Mouse (Mus musculus) CH12.LX (cell line): ENCODE data around the gene Drd1. TPM values are rescaled to one million over a fixed set of nuclear protein-coding genes. Genes with fewer than 3 reads are reported as not detected.
A peak's percentile ranks its signal among the peaks of the same experiment; 100 is the strongest.

ENCODE experiments used
- DNase-seq: peaks from one replicate; pipeline ENCODE4 v3.0.0-alpha.2; 2013; ENCODE audit errors: extremely low read depth
- H3K27ac ChIP-seq: 2 replicates; pipeline ENCODE4 v1.5.1; 2012; ENCODE audit warnings: low read depth, mild to moderate bottlenecking, control low read depth, moderate library complexity; ENCODE audit not compliant: insufficient read depth
- H3K27me3 ChIP-seq: replicated peaks from 2 replicates; pipeline ENCODE3; 2012; ENCODE audit warnings: inconsistent platforms
- H3K36me3 ChIP-seq, 2 experiments: replicated peaks in 1 of 2; 2 replicates each; pipeline versions ENCODE3 to v1.6.1; 2012; ENCODE audit warnings: inconsistent platforms in 1 of 2, low read length in 1 of 2, mild to moderate bottlenecking in 1 of 2, mixed read lengths in 1 of 2, moderate library complexity in 1 of 2; ENCODE audit not compliant: control insufficient read depth in 1 of 2, insufficient read depth in 1 of 2
- H3K4me1 ChIP-seq, 2 experiments: 2 replicates each; pipeline ENCODE4 v1.6.1; 2012; ENCODE audit warnings: inconsistent platforms in 1 of 2, moderate library complexity in 1 of 2; ENCODE audit not compliant: insufficient read depth in 2 of 2, control insufficient read depth in 1 of 2
- H3K4me2 ChIP-seq: 2 replicates; pipeline ENCODE4 v1.6.1; 2012; ENCODE audit warnings: low read depth, mild to moderate bottlenecking, control low read depth; ENCODE audit not compliant: poor library complexity, insufficient read depth, severe bottlenecking
- H3K4me3 ChIP-seq, 3 experiments: fragments of 150-350 bp in 1 of 3; sonication (generic) in 1 of 3; replicated peaks in 1 of 3; 2 replicates each; pipeline versions ENCODE3 to v1.5.1; 2011 to 2012; ENCODE audit warnings: low read depth in 2 of 3, low read length in 2 of 3, mild to moderate bottlenecking in 2 of 3, moderate library complexity in 2 of 3, control low read depth in 1 of 3, improper control_type of control experiment in 1 of 3, inconsistent platforms in 1 of 3, mixed read lengths in 1 of 3; ENCODE audit not compliant: poor library complexity in 1 of 3
- H3K79me2 ChIP-seq: replicated peaks from 2 replicates; pipeline ENCODE4 v1.6.1; 2012; ENCODE audit warnings: mild to moderate bottlenecking, moderate library complexity; ENCODE audit not compliant: control insufficient read depth, poor library complexity, insufficient read depth, severe bottlenecking; ENCODE audit errors: extremely low read depth
- H3K9ac ChIP-seq: 2 replicates; pipeline ENCODE4 v1.6.1; 2012; ENCODE audit warnings: low read depth, mild to moderate bottlenecking, control low read depth, moderate library complexity; ENCODE audit not compliant: insufficient read depth
- H3K9me3 ChIP-seq: replicated peaks from 2 replicates; pipeline ENCODE3; 2012; ENCODE audit warnings: low read length, inconsistent platforms, mixed read lengths
- BHLHE40 ChIP-seq: IDR thresholded peaks from 2 replicates; pipeline ENCODE4 v1.6.1; 2011; ENCODE audit warnings: mild to moderate bottlenecking, low read depth, low read length, improper control_type of control experiment
- CHD1 ChIP-seq: IDR thresholded peaks from 2 replicates; pipeline ENCODE4 v1.6.1; 2012; ENCODE audit warnings: low read depth, low read length, improper control_type of control experiment, inconsistent platforms
- E2F4 ChIP-seq: IDR thresholded peaks from 2 replicates; pipeline ENCODE4 v1.6.1; 2011; ENCODE audit warnings: low read depth, low read length, improper control_type of control experiment; ENCODE audit not compliant: insufficient replicate concordance
- EP300 ChIP-seq: IDR thresholded peaks from 2 replicates; pipeline ENCODE4 v1.6.1; 2011; ENCODE audit warnings: low read length, improper control_type of control experiment
- IRF4 ChIP-seq: IDR thresholded peaks from 2 replicates; pipeline ENCODE4 v1.6.1; 2014; ENCODE audit warnings: low read depth, mild to moderate bottlenecking, inconsistent platforms, low read length, improper control_type of control experiment
- JUND ChIP-seq: conservative IDR thresholded peaks from 2 replicates; pipeline ENCODE4 v1.6.1; 2011; ENCODE audit warnings: low read depth, low read length, improper control_type of control experiment
- KAT2A ChIP-seq: IDR thresholded peaks from 2 replicates; pipeline ENCODE4 v1.6.1; 2012; ENCODE audit warnings: low read length, improper control_type of control experiment, inconsistent platforms; ENCODE audit not compliant: insufficient replicate concordance
- MAFK ChIP-seq: IDR thresholded peaks from 2 replicates; pipeline ENCODE4 v1.6.1; 2011; ENCODE audit warnings: low read length, improper control_type of control experiment; ENCODE audit not compliant: insufficient replicate concordance
- MAZ ChIP-seq: IDR thresholded peaks from 2 replicates; pipeline ENCODE4 v1.6.1; 2012; ENCODE audit warnings: low read depth, mild to moderate bottlenecking, inconsistent platforms, low read length, improper control_type of control experiment, moderate library complexity
- MEF2A ChIP-seq: IDR thresholded peaks from 2 replicates; pipeline ENCODE4 v1.6.1; 2014; ENCODE audit warnings: low read depth, mild to moderate bottlenecking, inconsistent platforms, low read length, improper control_type of control experiment, borderline replicate concordance
- MYC ChIP-seq: IDR thresholded peaks from 2 replicates; pipeline ENCODE4 v1.6.1; 2011; ENCODE audit warnings: low read depth, mild to moderate bottlenecking, improper control_type of control experiment, low read length
- NRF1 ChIP-seq: IDR thresholded peaks from 2 replicates; pipeline ENCODE4 v1.6.1; 2014; ENCODE audit warnings: low read depth, mild to moderate bottlenecking, inconsistent platforms, low read length, improper control_type of control experiment, moderate library complexity
- POLR2AphosphoS2 ChIP-seq: IDR thresholded peaks from 2 replicates; pipeline ENCODE4 v1.6.1; 2011; ENCODE audit warnings: low read depth, low read length, improper control_type of control experiment
- RAD21 ChIP-seq: IDR thresholded peaks from 2 replicates; pipeline ENCODE4 v1.6.1; 2011; ENCODE audit warnings: low read depth, mild to moderate bottlenecking, low read length, improper control_type of control experiment, moderate library complexity
- TBP ChIP-seq: conservative IDR thresholded peaks from 2 replicates; pipeline ENCODE4 v1.6.1; 2011; ENCODE audit warnings: low read depth, low read length, improper control_type of control experiment
- TCF12 ChIP-seq: IDR thresholded peaks from 2 replicates; pipeline ENCODE4 v1.6.1; 2014; ENCODE audit warnings: low read depth, mild to moderate bottlenecking, inconsistent platforms, low read length, improper control_type of control experiment
- UBTF ChIP-seq: IDR thresholded peaks from 2 replicates; pipeline ENCODE4 v1.6.1; 2012; ENCODE audit warnings: low read depth, mild to moderate bottlenecking, inconsistent platforms, low read length, improper control_type of control experiment, moderate library complexity
- ZMIZ1 ChIP-seq: IDR thresholded peaks from 2 replicates; pipeline ENCODE4 v1.6.1; 2012; ENCODE audit warnings: low read depth, mild to moderate bottlenecking, inconsistent platforms, low read length, improper control_type of control experiment
- ZNF384 ChIP-seq: IDR thresholded peaks from 2 replicates; pipeline ENCODE4 v1.6.1; 2012; ENCODE audit warnings: low read depth, low read length, improper control_type of control experiment, inconsistent platforms
- dilution Hi-C: fragments of 300-500 bp; cut with MboI; formaldehyde crosslinking; loops from 2 replicates; pipeline ENCODE4 v1.14.3; 2020; ENCODE audit warnings: low sequenced_read_pairs; ENCODE audit not compliant: extremely low pct_unique_long_range_greater_than_20kb, extremely low pct_ligation_motif_present
- in situ Hi-C: fragments of 300-500 bp; cut with MboI; formaldehyde crosslinking; loops from 3 replicates; pipeline ENCODE4 v1.14.3; 2019; ENCODE audit warnings: low sequenced_read_pairs, low pct_ligation_motif_present, low pct_unique_long_range_greater_than_20kb, mixed read lengths
- polyA plus RNA-seq: library from polyadenylated mRNA; unstranded; fragments of >175 nt; gene quantifications from 2 replicates; pipeline ENCODE4 v1.2.1, GENCODE M21; 2012; ENCODE audit warnings: low read depth; ENCODE audit not compliant: insufficient read length
- total RNA-seq, 2 experiments: library from RNA; depleted of rRNA; stranded (reverse); fragments of 300-350 nt in 1 of 2; fragments of >200 nt in 1 of 2; gene quantifications; 2 replicates each; pipeline ENCODE4 v1.2.3; 2012 to 2014

Drd1 gene
- total and polyA plus RNA-seq, 3 experiments, result not detected

GRCm38 (mm10) chr13:54073491-54073890 is 18.0 kb upstream of the Drd1 start:
- Histone ChIP-seq H3K36me3 (peaks cover 12 to 38% of the 10 kb centered on the region in 2 experiments), H3K9ac (no peak overlapping the region), H3K9me3 (no peaks in the 10 kb centered on the region), H3K4me3 (peak overlapping the region in 2 of 3 experiments; percentile 28 to 95), H3K27me3 (peaks cover 25% of the 10 kb centered on the region), H3K79me2 (peaks cover 65% of the 10 kb centered on the region), H3K4me1 (peaks cover 5 to 41% of the 10 kb centered on the region in 2 experiments), H3K27ac (no peak overlapping the region), H3K4me2 (peak overlapping the region; percentile 98)
- TF ChIP-seq EP300 (no peak), CHD1 (no peak), MAZ (no peak), NRF1 (no peak), MAFK (no peak), IRF4 (no peak), RAD21 (no peak), E2F4 (no peak), MEF2A (no peak), ZMIZ1 (no peak), ZNF384 (no peak)
- dilution Hi-C loops, result no loop called here
- in situ Hi-C loops, result no loop called here
- peak; percentile 25 for DNase-seq

DNA sequence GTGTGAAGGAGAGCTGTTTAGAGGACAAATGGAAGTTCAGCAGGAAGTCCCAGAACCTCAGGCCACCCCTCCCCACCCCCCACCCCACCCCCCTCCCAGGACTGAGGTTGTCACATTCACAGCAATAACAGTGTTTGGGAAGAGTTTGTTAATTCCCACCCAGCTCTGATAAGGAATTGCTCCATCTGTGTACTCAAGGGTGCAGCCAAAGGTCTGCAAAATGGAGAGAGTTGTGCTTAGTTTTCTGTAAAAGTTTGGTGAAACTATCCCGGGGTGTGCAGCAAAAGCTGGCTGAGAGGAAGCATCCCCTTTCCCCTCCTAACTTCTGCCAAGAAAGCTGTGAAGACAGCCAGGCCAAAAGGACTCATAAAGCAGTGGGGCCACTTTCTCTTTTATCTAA is 17.6 kb upstream of the Drd1 start:
- Histone ChIP-seq H3K9ac (peak overlapping the region; percentile 93), H3K9me3 (no peaks in the 10 kb centered on the region), H3K36me3 (peaks cover 12 to 36% of the 10 kb centered on the region in 2 experiments), H3K27ac (no peak overlapping the region), H3K27me3 (peaks cover 29% of the 10 kb centered on the region), H3K4me1 (peaks cover 3 to 39% of the 10 kb centered on the region in 2 experiments), H3K4me2 (peak overlapping the region; percentile 98), H3K79me2 (peaks cover 61% of the 10 kb centered on the region), H3K4me3 (peak overlapping the region; percentile 87 to 96 (median 95))
- in situ Hi-C loops, result no loop called here
- TF ChIP-seq MYC (0 out of 2 replicates have a peak, but pooled peaks have one; percentile 4), E2F4 (no peak), TCF12 (no peak), ZMIZ1 (no peak), RAD21 (no peak)
- dilution Hi-C loops, result no loop called here
- DNase-seq, result no peak

DNA sequence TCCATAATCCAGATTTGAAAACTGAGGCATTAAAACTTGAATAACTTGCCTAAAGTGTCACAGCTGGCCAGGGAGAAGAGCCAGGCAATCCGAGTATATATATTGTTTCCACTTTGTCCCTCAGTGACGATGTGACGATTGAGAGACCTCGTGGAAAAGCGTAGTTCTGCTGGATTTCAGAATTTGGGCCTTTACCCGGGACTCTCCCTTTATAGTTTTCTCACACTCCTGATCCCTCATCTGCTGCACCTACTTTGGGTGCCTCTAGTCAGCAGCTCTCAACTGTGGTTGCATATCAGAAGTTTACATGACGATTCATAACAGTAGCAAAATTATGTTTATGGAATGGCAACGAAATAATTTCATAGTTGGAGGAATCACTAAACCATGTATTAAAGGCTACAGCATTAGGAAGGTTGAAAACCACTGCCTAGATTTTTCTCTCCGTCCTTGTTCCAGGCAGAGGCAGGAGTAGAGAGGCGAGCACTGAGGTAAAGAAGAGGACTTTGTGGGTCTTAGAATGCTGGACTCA is 17.1 kb upstream of the Drd1 start:
- Histone ChIP-seq H3K27ac (no peak overlapping the region), H3K79me2 (peaks cover 56% of the 10 kb centered on the region), H3K9ac (peak overlapping the region; percentile 93), H3K4me3 (peak overlapping the region; percentile 87 to 96 (median 95)), H3K9me3 (no peaks in the 10 kb centered on the region), H3K4me1 (peaks cover 3 to 34% of the 10 kb centered on the region in 2 experiments), H3K4me2 (peak overlapping the region; percentile 98), H3K27me3 (peaks cover 34% of the 10 kb centered on the region), H3K36me3 (peaks cover 12 to 32% of the 10 kb centered on the region in 2 experiments)
- in situ Hi-C loops (no loop called here), dilution Hi-C loops (no loop called here)
- TF ChIP-seq MAFK (no peak), TCF12 (0 out of 2 replicates have a peak, but pooled peaks have one; percentile 25), JUND (no peak), TBP (0 out of 2 replicates have a peak, but pooled peaks have one; percentile 15), MYC (0 out of 2 replicates have a peak, but pooled peaks have one; percentile 6), POLR2AphosphoS2 (no peak), UBTF (no peak), KAT2A (0 out of 2 replicates have a peak, but pooled peaks have one; percentile 22), BHLHE40 (no peak), RAD21 (no peak)
- peak; percentile 8 for DNase-seq
